Mouse (Mus musculus) embryonic facial prominence, embryonic 12.5 days (tissue): Measurements from ENCODE around the gene Rhbdl1. TPM values are rescaled to one million over a fixed set of nuclear protein-coding genes. Genes with fewer than 3 reads are reported as not detected.
"Not testable (repeated sequence)": the region's sequence is repeated elsewhere in the genome, so short reads cannot be mapped to it uniquely, and the experiment has no call there.

ENCODE experiments used
- ATAC-seq: fragments of 200-750 bp; cut with Nextera tagmentation; 2 replicates; pipeline ENCODE4 v1.8.0; 2017; ENCODE audit not compliant: insufficient number of reproducible peaks, insufficient read depth, low FRiP score, low TSS enrichment
- H3K27ac ChIP-seq: fragments of 300-500 bp; sonication (generic); 2 replicates; pipeline ENCODE4 v1.5.1; 2016; ENCODE audit warnings: mild to moderate bottlenecking
- H3K27me3 ChIP-seq: fragments of 300-500 bp; sonication (generic); 2 replicates; pipeline ENCODE4 v1.6.1; 2016; ENCODE audit warnings: mild to moderate bottlenecking, moderate library complexity
- H3K36me3 ChIP-seq: fragments of 300-500 bp; sonication (generic); 2 replicates; pipeline ENCODE4 v1.6.1; 2016; ENCODE audit warnings: mild to moderate bottlenecking
- H3K4me1 ChIP-seq: fragments of 300-500 bp; sonication (generic); 2 replicates; pipeline ENCODE4 v1.6.1; 2016
- H3K4me2 ChIP-seq: fragments of 300-500 bp; sonication (generic); replicated peaks from 2 replicates; pipeline ENCODE4 v1.6.1; 2016; ENCODE audit warnings: mild to moderate bottlenecking, moderate library complexity
- H3K4me3 ChIP-seq: fragments of 300-500 bp; sonication (generic); 2 replicates; pipeline ENCODE4 v1.5.1; 2016; ENCODE audit warnings: mild to moderate bottlenecking
- H3K9ac ChIP-seq: fragments of 300-500 bp; sonication (generic); 2 replicates; pipeline ENCODE4 v1.6.1; 2016; ENCODE audit warnings: mild to moderate bottlenecking, moderate library complexity
- H3K9me3 ChIP-seq: fragments of 300-500 bp; sonication (generic); 2 replicates; pipeline ENCODE4 v1.6.1; 2016; ENCODE audit warnings: mild to moderate bottlenecking, moderate library complexity
- WGBS: fragments of 180-500 bp; shearing (Covaris S2); methylation state at CpG from one replicate; pipeline ENCODE4 v1.1.7; 2016; 5-methylcytosine and 5-hydroxymethylcytosine counted together
- polyA plus RNA-seq: library from polyadenylated mRNA; unstranded; fragments of >200 nt; fragmentation: Nextera tagmentation; extraction: Ambion mirVana; gene quantifications from 2 replicates; pipeline ENCODE4 v1.2.1, GENCODE M21; 2016

Gene Rhbdl1
- polyA plus RNA-seq, 1 experiment from 2014 or later: 1.6 TPM

DNA sequence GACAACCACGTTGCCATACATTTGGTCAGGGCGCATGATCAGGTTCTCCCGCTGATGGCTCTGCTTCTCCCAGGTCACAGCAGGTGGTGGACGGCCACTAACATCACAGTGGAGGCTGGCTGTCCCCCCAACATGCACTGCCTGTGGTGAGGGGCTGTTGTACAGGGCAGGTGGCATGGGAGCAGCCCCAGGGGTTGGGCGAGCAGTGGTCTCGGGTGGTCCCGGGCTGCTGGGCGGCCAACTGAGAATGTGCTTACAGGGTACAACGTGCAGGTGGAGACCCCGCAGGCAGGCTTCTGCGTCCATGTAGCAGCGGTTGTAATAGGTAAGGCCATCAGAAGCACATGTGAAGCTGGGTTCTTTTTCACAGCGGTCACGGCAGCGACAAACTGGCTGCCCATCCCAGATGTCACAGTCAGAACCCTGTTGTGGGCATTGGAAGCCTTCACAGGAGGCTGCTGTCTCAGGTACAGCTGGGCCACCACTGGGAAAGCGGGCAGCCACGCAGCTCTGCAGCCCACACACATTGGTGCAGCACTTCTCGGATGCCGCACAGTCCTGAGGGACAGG is 41.6 kb upstream of the Rhbdl1 start:
- H3K36me3 ChIP-seq: peaks cover 39% of the 10 kb centered on the region
- H3K27me3 ChIP-seq: no peaks in the 10 kb centered on the region
- H3K4me2 ChIP-seq: no peak overlapping the region
- H3K4me1 ChIP-seq: peaks cover 40% of the 10 kb centered on the region
- ATAC-seq: no peak
- H3K4me3 ChIP-seq: no peak overlapping the region
- no peak overlapping the region for H3K9ac ChIP-seq
- H3K9me3 ChIP-seq: no peaks in the 10 kb centered on the region
- no peak overlapping the region for H3K27ac ChIP-seq
- 84% methylated on average over 19 of the region's 19 CpGs for WGBS

DNA sequence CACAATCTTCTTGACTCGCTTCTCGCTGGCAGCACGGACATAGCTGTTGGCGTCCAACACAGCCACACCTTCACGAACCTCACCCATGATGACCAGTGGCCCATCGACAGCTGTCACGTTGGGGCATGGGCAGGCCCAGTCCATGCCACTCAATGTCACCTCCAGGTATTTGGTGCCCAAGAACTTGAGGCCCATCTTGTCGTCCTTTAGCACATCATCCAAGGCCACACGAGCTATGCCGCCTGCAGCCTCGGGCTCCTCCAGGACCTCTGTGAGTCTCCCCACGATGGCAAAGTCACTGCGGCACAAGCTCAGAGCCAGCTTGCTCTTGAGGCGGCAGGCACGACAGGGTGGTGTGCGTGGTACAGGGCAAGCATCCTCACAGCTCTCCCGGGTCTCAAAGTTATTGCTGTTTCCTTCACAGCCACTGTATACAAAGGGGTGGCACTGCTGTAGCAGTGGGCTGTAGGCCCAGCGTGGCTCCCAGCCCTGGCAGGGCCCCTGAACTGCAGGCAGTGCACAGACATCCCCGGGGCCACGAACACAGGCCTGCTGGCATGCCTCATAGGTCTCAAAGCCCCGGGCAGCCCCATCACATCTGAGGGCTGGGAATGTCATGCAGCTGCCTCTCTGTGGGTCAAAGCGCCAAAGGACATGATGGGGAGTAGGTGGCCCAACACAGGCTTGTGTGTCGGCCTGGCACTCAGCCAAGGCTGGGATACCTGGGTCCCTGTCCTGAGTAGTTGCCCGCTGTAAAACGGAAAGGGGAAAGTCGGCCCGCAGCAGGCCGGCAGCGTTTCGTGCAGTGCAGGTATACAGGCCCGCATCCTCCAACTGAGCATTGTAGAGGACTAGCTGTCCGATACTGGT is 40.9 kb upstream of the Rhbdl1 start:
- Histone ChIP-seq H3K27me3 (no peaks in the 10 kb centered on the region), H3K27ac (no peak overlapping the region), H3K4me3 (no peak overlapping the region), H3K4me1 (peaks cover 40% of the 10 kb centered on the region), H3K9ac (no peak overlapping the region), H3K9me3 (no peaks in the 10 kb centered on the region), H3K36me3 (peaks cover 32% of the 10 kb centered on the region), H3K4me2 (no peak overlapping the region)
- WGBS: 91% methylated on average over 32 of the region's 32 CpGs
- ATAC-seq: no peak

GRCm38 (mm10) chr17:25877025-25877424 is 39.9 kb upstream of the Rhbdl1 start:
- ATAC-seq: no peak
- Histone ChIP-seq H3K9ac (no peak overlapping the region), H3K36me3 (peaks cover 22% of the 10 kb centered on the region), H3K9me3 (no peaks in the 10 kb centered on the region), H3K4me2 (no peak overlapping the region), H3K27ac (no peak overlapping the region), H3K4me1 (peaks cover 36% of the 10 kb centered on the region), H3K27me3 (no peaks in the 10 kb centered on the region), H3K4me3 (no peak overlapping the region)
- WGBS: 92% methylated on average over 3 of the region's 3 CpGs

DNA sequence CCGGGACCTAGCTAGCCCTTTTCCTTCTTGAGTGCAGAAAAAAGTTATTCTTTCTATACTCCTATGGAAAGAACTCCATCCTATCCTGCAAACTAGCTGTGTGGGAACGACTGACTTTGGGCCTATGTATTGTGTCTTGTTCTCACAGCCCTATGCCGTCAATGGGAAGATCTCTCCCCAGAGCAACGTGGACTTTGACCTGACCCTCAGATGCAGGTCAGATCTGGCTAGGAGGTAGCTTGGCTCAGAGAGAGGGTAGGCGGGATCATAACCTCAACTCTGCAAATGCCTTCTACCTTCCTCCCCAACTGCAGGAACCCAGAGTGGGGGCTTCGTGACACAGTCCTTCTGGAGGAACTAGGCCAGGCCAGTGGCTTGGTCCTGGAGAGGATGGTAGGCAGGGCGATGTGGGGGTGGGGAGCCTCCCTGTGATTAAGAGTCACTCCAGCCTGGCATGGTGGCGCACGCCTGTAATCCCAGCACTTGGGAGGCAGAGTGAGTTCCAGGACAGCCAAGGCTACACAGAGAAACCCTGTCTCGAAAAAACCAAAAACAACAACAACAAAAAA is 39.3 kb upstream of the Rhbdl1 start:
- Histone ChIP-seq H3K9ac (peak overlapping the region; percentile 71; the same call in 1 of the 2 replicates), H3K27me3 (no peaks in the 10 kb centered on the region), H3K4me1 (peaks cover 31% of the 10 kb centered on the region), H3K9me3 (no peaks in the 10 kb centered on the region), H3K27ac (no peak overlapping the region; the same call in 1 of the 2 replicates), H3K36me3 (peaks cover 17% of the 10 kb centered on the region), H3K4me3 (peak overlapping the region; percentile 77), H3K4me2 (peak overlapping the region; percentile 88)
- no peak for ATAC-seq
- 53% methylated on average over 10 of the region's 10 CpGs for WGBS

GRCm38 (mm10) chr17:25875171-25876136 is 38.4 kb upstream of the Rhbdl1 start:
- 1% methylated on average over 59 of the region's 59 CpGs for WGBS
- peaks cover 17% of the 10 kb centered on the region for H3K36me3 ChIP-seq
- peak overlapping the region; percentile 88 for H3K4me2 ChIP-seq
- H3K9me3 ChIP-seq: no peaks in the 10 kb centered on the region
- no peaks in the 10 kb centered on the region for H3K27me3 ChIP-seq
- peak; percentile 86 for ATAC-seq
- H3K4me1 ChIP-seq: peaks cover 22% of the 10 kb centered on the region
- peak overlapping the region; percentile 77 for H3K4me3 ChIP-seq
- peak overlapping the region; percentile 71 for H3K9ac ChIP-seq
- peak overlapping the region; percentile 87 for H3K27ac ChIP-seq

GRCm38 (mm10) chr17:25874721-25875170 is 37.7 kb upstream of the Rhbdl1 start, which contains the start of gene Mettl26:
Gene Mettl26 (plus strand): TSS chr17:25875074.
- Histone ChIP-seq H3K27ac (peak within 1 kb of the TSS; percentile 87), H3K36me3 (peaks cover 17% of the 10 kb centered on the region), H3K4me3 (peak within 1 kb of the TSS; percentile 77), H3K9me3 (no peaks in the 10 kb centered on the region), H3K27me3 (no peaks in the 10 kb centered on the region), H3K4me1 (peaks cover 16% of the 10 kb centered on the region), H3K4me2 (peak within 1 kb of the TSS; percentile 88), H3K9ac (peak within 1 kb of the TSS; percentile 71)
- ATAC-seq: no peak
- 2% methylated on average over 25 of the region's 25 CpGs for WGBS

DNA sequence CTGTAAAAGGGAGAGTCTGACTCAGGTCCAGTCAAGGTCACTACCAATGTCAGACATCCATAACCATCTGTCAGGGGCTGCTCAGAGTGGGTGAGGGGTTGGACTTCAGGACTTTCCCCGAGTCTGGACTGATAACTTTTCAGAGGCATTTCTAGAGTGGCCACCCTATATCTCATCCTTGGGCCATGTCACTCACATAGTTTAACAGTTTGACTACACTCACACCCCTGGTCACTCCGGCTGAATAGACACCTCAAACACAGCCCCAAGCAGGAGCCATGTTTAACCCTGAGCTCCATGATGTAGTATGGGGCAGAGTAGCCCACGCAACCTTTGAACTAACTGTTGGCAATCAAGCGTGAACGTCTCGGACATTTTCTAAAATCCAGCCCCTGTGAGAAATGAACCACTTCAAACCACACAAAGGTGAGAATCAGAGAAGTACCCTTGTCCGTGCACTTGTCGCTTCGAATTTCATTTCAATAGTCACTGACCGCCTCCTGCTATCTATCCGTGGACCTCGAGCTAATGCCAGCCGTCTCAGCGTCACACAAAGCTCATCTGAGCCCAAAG is 37.1 kb upstream of the Rhbdl1 start:
- Histone ChIP-seq H3K27ac (peak overlapping the region; percentile 87), H3K4me3 (peak overlapping the region; percentile 77), H3K4me1 (peaks cover 16% of the 10 kb centered on the region), H3K27me3 (no peaks in the 10 kb centered on the region), H3K36me3 (peaks cover 16% of the 10 kb centered on the region), H3K9me3 (no peaks in the 10 kb centered on the region), H3K9ac (peak overlapping the region; percentile 41; the same call in 1 of the 2 replicates), H3K4me2 (peak overlapping the region; percentile 88)
- ATAC-seq: no peak
- 8% methylated on average over 14 of the region's 14 CpGs for WGBS

- 68% methylated on average over 11 of the region's 11 CpGs for WGBS
- H3K36me3 ChIP-seq: peaks cover 10% of the 10 kb centered on the region; the same call in 1 of the 2 replicates
- no peak overlapping the region for H3K9ac ChIP-seq
- no peak for ATAC-seq
- H3K9me3 ChIP-seq: no peaks in the 10 kb centered on the region
- H3K4me2 ChIP-seq: peak overlapping the region; percentile 88
- peaks cover 21% of the 10 kb centered on the region for H3K4me1 ChIP-seq
- H3K4me3 ChIP-seq: no peak overlapping the region
- H3K27me3 ChIP-seq: no peaks in the 10 kb centered on the region
- no peak overlapping the region for H3K27ac ChIP-seq
Observed at GRCm38 (mm10) chr17:25873405-25874147, 36.5 kb upstream of the Rhbdl1 start.

DNA sequence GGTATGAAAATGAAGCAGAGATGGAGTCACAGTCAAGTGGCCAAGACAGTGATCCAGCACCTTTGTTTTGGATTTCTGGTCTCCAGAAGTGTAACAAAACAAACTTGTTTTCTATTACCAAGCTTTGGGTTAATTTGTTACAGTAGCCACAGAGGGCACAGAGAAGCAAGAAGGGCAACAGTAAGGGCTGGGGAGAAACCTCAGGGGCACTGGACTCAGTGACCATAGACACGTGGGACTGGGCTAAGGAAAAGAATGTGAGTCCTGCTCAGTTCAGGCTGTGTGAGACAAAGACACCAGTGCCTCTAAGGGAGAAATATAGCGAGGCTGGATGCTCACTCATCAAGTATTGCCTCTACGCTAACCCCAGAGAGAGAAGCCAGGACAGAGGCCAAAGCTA is 35.6 kb upstream of the Rhbdl1 start:
- Histone ChIP-seq H3K4me1 (peaks cover 26% of the 10 kb centered on the region), H3K27me3 (no peaks in the 10 kb centered on the region), H3K4me3 (no peak overlapping the region), H3K9me3 (no peaks in the 10 kb centered on the region), H3K9ac (no peak overlapping the region), H3K36me3 (peaks cover 1% of the 10 kb centered on the region; the same call in 1 of the 2 replicates), H3K27ac (no peak overlapping the region), H3K4me2 (no peak overlapping the region)
- no peak for ATAC-seq
- 82% methylated on average over 3 of the region's 3 CpGs for WGBS

DNA sequence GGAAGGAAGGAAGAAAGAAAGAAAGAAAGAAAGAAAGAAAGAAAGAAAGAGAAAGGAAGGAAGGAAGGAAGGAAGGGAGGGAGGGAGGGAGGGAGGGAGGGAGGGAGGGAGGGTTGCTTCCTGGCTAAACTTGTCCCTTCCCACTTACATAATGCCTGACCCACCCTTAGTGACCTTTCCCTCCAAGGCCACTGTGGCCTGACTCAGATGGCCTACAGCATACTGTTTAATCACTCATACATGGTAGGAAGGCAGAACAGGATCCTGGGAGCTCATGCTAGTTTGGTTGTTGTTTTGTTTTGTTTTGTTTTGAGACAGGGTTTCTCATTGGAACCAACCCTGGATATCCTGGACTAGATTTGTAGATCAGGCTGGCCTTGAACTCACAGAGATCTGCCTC is 34.5 kb upstream of the Rhbdl1 start:
- H3K4me1 ChIP-seq: peaks cover 25% of the 10 kb centered on the region
- not testable (repeated sequence) for H3K27me3 ChIP-seq, ATAC-seq, H3K4me2 ChIP-seq, H3K9me3 ChIP-seq, H3K9ac ChIP-seq, H3K27ac ChIP-seq, H3K4me3 ChIP-seq, H3K36me3 ChIP-seq
